Comparison of ENCODE assay signal across 23 mouse cellular contexts in genomic region chrX:107089131-107089530, GRCm38 (mm10). TPM values are rescaled to one million over a fixed set of nuclear protein-coding genes. Genes with fewer than 3 reads are reported as not detected.
DNase-seq lines count a peak whose midpoint lies in the region; ATAC-seq and TF ChIP-seq lines count a peak whose summit lies in the region.
"Had no signal": no experiment of that assay in that cellular context is flagged by ENCODE, and none has a peak within 500 bp of the region (broad histone marks: within the 10 kb centered on the region; RNA-seq: fewer than 3 reads in every experiment).

No protein-coding gene starts in this region.

- H3K4me3 ChIP-seq in spleen, adult 2 months (ENCODE audit: extremely low read depth, insufficient read depth, insufficient read length) = peak overlapping the region; percentile 60
- H3K4me3 ChIP-seq in G1E (ENCODE audit: low read depth, low read length) = no peak overlapping the region
- no peak overlapping the region for H3K4me3 ChIP-seq in small intestine, adult 2 months (ENCODE audit: low read depth, low read length)
- H3K4me3 ChIP-seq: embryonic facial prominence, embryonic 13.5 days; forebrain, embryonic 10.5 days; limb, embryonic 15.5 days; midbrain, embryonic 15.5 days; neural tube, embryonic 12.5 days had no signal

- H3K27ac ChIP-seq in spleen, adult 2 months (ENCODE audit: insufficient read depth, low read length) = peak overlapping the region; percentile 95
- H3K27ac ChIP-seq in small intestine, adult 2 months (ENCODE audit: insufficient read depth, low read depth, low read length) = peak overlapping the region; percentile 41; the same call in 1 of the 2 replicates
- H3K27ac ChIP-seq: embryonic facial prominence, embryonic 13.5 days; forebrain, embryonic 10.5 days; limb, embryonic 15.5 days; midbrain, embryonic 15.5 days; neural tube, embryonic 12.5 days had no signal

- peak; percentile 3 to 67 for DNase-seq in spleen, adult 2 months (ENCODE audit: low read depth in 1 of 2, low spot score in 2 of 2)
- no peak for DNase-seq in spleen, adult 12 weeks (ENCODE audit: low spot score)
- DNase-seq in G1E (ENCODE audit: low spot score) = no peak
- DNase-seq in induced T-regulatory cell, adult 2 months (ENCODE audit: low read depth) = peak; percentile 81
- DNase-seq in heart, postnatal 14 days = no peak
- DNase-seq in left cerebral cortex, adult 18-20 months (ENCODE audit: low spot score in 2 of 2) = no peak
- no peak for DNase-seq in cerebellum, postnatal 36 days
- DNase-seq: kidney, adult 2 months; kidney, postnatal 36 days; lung, adult 18-20 months; right cerebral cortex, postnatal 4 days had no signal

- peak; percentile 22 for ATAC-seq in G1E (ENCODE audit: extremely low read depth, insufficient number of reproducible peaks, low FRiP score, poor library complexity, severe bottlenecking)
- ATAC-seq: hindbrain, embryonic 16.5 days; midbrain, embryonic 15.5 days had no signal

- no peaks in the 10 kb centered on the region for H3K9me3 ChIP-seq in G1E (replicated peaks)
- H3K9me3 ChIP-seq: embryonic facial prominence, embryonic 13.5 days; forebrain, embryonic 10.5 days; limb, embryonic 15.5 days; midbrain, embryonic 15.5 days; neural tube, embryonic 12.5 days had no signal

- no peak for TF ChIP-seq CTCF in spleen, adult 2 months (IDR thresholded peaks at IDR 0.05; ENCODE audit: extremely low read depth, insufficient read depth, insufficient read length, insufficient replicate concordance)
- no peak for TF ChIP-seq CTCF in G1E (IDR thresholded peaks at IDR 0.05; ENCODE audit: low read depth, low read length)
- no peak for TF ChIP-seq CTCF in small intestine, adult 2 months (IDR thresholded peaks at IDR 0.05; ENCODE audit: extremely low read depth, insufficient read length, insufficient replicate concordance, low read depth, low read length)

- H3K36me3 ChIP-seq in spleen, adult 2 months (ENCODE audit: control insufficient read depth, insufficient read depth, low read length) = no peaks in the 10 kb centered on the region
- no peaks in the 10 kb centered on the region for H3K36me3 ChIP-seq in G1E (replicated peaks)
- H3K36me3 ChIP-seq in small intestine, adult 2 months (ENCODE audit: control insufficient read depth, insufficient read depth, low read length) = no peaks in the 10 kb centered on the region
- H3K36me3 ChIP-seq: embryonic facial prominence, embryonic 13.5 days; forebrain, embryonic 10.5 days; limb, embryonic 15.5 days; midbrain, embryonic 15.5 days; neural tube, embryonic 12.5 days had no signal

- intact Hi-C loops in heart, postnatal 14 days (cut with DNase I) = no loop called here

- TF ChIP-seq POLR2A in spleen, adult 2 months (IDR thresholded peaks at IDR 0.05; ENCODE audit: low read depth, low read length) = no peak
- no peak for TF ChIP-seq POLR2A in small intestine, adult 2 months (IDR thresholded peaks at IDR 0.05; ENCODE audit: low read depth, low read length)

- no peaks in the 10 kb centered on the region for H3K27me3 ChIP-seq in spleen, adult 2 months (ENCODE audit: control insufficient read depth, insufficient read depth, low read length)
- no peaks in the 10 kb centered on the region for H3K27me3 ChIP-seq in G1E (ENCODE audit: insufficient read depth, low read length)
- H3K27me3 ChIP-seq in small intestine, adult 2 months (ENCODE audit: control insufficient read depth, insufficient read depth, low read length) = no peaks in the 10 kb centered on the region
- H3K27me3 ChIP-seq: embryonic facial prominence, embryonic 13.5 days; limb, embryonic 15.5 days; midbrain, embryonic 15.5 days; neural tube, embryonic 12.5 days had no signal

- 39% methylated on average over 5 of the region's 5 CpGs for WGBS in spleen, adult 2 months
- WGBS in small intestine, adult 2 months = 61% methylated on average over 5 of the region's 5 CpGs

- no peaks in the 10 kb centered on the region for H3K4me1 ChIP-seq in spleen, adult 2 months (ENCODE audit: control insufficient read depth, insufficient read depth, insufficient read length)
- H3K4me1 ChIP-seq in G1E (ENCODE audit: insufficient read depth, low read depth, low read length) = no peaks in the 10 kb centered on the region; the same call in 1 of the 2 replicates
- H3K4me1 ChIP-seq in small intestine, adult 2 months (ENCODE audit: control insufficient read depth, insufficient read depth, insufficient read length, low read length) = no peaks in the 10 kb centered on the region
- H3K4me1 ChIP-seq: embryonic facial prominence, embryonic 13.5 days; forebrain, embryonic 10.5 days; limb, embryonic 15.5 days; midbrain, embryonic 15.5 days; neural tube, embryonic 12.5 days had no signal

RNA-seq across cellular contexts. Expression of gene P2ry10, which starts 0.8 kb away (rescaled TPM):
- polyA plus RNA-seq in spleen, adult 2 months (2012; rRNA removed) = 11.3 and 12.9 TPM in 2 replicates
- total RNA-seq in G1E (2014; fragmentation: Nextera tagmentation) (28.9 and 29.1 TPM in 2 replicates), G1E (2017) (4.6 and 4.8 TPM in 2 replicates)
- polyA plus RNA-seq in G1E (2012) = 0.10 TPM in 2 replicates
- 0.52 and 0.56 TPM in 2 replicates for polyA plus RNA-seq in small intestine, adult 2 months (2012; rRNA removed)
- 1 to 10 TPM in 1 of 2 experiments, under 1 TPM in 1; 0.45 to 1.7 TPM for total RNA-seq in heart, postnatal 14 days (2021)
- total RNA-seq in left cerebral cortex, adult 18-20 months (2021) = not detected
- total RNA-seq: gastrocnemius, adult 18-20 months; layer of hippocampus, postnatal 10 days; left cerebral cortex, postnatal 14 days had no signal
- polyA plus RNA-seq: cortical plate, adult 2 months; forebrain, embryonic 10.5 days; heart, postnatal 0 days; hindbrain, embryonic 16.5 days; neural tube, embryonic 12.5 days had no signal

RNA-seq across cellular contexts. Expression of gene P2ry10b, which starts 59.6 kb away (rescaled TPM):
- polyA plus RNA-seq in spleen, adult 2 months (2012; rRNA removed) = 16.3 TPM in 2 replicates
- total RNA-seq in G1E (2014; fragmentation: Nextera tagmentation) (8.1 and 10.7 TPM in 2 replicates), G1E (2017) (9.2 and 9.8 TPM in 2 replicates)
- 0.14 and 0.19 TPM in 2 replicates for polyA plus RNA-seq in G1E (2012)
- polyA plus RNA-seq in small intestine, adult 2 months (2012; rRNA removed) = 0.13 and 0.32 TPM in 2 replicates
- 1 to 10 TPM; 2.9 to 4.1 TPM for total RNA-seq in heart, postnatal 14 days (2021)
- total RNA-seq in left cerebral cortex, adult 18-20 months (2021) = under 1 TPM; 0.28 to 0.30 TPM

Comparison
In these comparisons a context has a peak if more than half of its experiments do, and no peak if none do; other contexts are left out.
1. DNase-seq: peak in spleen, adult 2 months (2 of 2) and induced T-regulatory cell, adult 2 months (single experiment); none in spleen, adult 12 weeks (single experiment), G1E (single experiment), heart, postnatal 14 days (0 of 2), left cerebral cortex, adult 18-20 months (0 of 2) and cerebellum, postnatal 36 days (0 of 2).